Mouse (Mus musculus) neutrophil, adult 59 days (primary cell): ENCODE results near the gene Pde6c. TPM values are rescaled to one million over a fixed set of nuclear protein-coding genes. Genes with fewer than 3 reads are reported as not detected.

ENCODE experiments used
- total RNA-seq, 2 experiments: library from RNA; stranded (reverse); gene quantifications; 1 replicate in 1 of 2; 2 replicates in 1 of 2; pipeline ENCODE4 v1.2.4; 2023

Pde6c gene
- total RNA-seq, result not detected

DNA sequence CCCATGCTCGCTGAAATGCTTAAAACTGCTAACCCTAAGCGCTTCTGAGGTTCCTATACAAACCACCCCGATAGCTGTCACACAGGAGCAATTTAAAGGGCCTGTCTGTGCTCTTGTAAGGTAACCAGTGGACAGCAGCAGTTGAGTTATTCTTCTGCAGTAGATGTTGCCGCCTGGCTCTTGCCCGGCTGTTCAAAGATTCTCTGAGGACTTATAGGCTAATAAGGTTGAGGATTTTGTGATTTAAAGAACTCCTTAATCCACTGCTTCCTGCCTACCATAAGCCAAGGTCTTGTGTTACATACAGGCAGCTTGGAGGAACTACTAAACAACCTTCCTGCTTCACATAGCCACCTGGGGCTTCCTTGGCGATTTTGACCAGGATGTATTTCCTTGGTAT is at the start of gene Pde6c:
Gene Pde6c, plus strand, starts transcription at position 301 of the 400 bp plus-strand sequence.

DNA sequence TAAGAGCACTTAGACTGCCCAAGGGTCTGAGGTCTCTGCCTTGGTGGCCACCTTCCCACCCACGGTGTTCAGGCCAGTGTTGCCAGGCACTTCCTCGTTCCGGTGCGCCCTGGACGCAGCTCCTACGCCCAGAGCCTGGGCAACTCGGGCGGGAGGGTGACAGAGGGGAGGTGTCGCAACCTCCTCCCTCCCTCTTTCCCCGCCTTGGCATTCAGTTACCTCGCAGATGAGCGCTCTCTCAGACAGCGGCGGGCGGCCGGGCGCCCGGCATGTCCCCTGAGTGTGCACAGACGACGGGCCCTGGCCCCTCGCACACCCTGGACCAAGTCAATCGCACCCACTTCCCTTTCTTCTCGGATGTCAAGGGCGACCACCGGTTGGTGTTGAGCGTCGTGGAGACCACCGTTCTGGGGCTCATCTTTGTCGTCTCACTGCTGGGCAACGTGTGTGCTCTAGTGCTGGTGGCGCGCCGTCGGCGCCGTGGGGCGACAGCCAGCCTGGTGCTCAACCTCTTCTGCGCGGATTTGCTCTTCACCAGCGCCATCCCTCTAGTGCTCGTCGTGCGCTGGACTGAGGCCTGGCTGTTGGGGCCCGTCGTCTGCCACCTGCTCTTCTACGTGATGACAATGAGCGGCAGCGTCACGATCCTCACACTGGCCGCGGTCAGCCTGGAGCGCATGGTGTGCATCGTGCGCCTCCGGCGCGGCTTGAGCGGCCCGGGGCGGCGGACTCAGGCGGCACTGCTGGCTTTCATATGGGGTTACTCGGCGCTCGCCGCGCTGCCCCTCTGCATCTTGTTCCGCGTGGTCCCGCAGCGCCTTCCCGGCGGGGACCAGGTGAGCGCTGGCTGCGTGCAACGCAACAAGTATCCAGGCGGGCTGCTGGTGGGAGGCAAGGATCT is 35.5 kb upstream of the Pde6c start, which contains the start of gene Ffar4:
Gene Ffar4, plus strand, starts transcription at position 214 of the 901 bp plus-strand sequence.

DNA sequence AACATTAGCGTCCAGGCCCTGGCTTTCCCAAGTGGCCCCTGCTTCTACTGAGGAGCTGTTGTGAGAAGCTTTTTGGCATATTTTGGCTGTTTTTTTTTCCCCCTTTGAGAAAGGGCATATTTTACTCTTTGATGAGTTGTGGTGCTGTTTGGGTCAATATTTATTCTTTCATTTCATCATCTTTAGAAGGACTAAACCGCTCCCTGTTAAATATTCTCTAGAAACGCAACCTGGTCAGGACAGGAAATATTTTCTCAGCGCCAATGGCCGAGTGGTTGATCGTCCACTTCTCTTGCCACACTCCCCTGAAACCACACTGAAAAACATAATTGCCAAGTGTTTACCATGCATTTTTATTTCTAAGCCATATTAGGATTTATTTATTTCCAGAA is 7.4 kb upstream of the Pde6c start, which contains the start of gene Rbp4:
Gene Rbp4, minus strand, starts transcription at position 63 of the 392 bp plus-strand sequence.

DNA sequence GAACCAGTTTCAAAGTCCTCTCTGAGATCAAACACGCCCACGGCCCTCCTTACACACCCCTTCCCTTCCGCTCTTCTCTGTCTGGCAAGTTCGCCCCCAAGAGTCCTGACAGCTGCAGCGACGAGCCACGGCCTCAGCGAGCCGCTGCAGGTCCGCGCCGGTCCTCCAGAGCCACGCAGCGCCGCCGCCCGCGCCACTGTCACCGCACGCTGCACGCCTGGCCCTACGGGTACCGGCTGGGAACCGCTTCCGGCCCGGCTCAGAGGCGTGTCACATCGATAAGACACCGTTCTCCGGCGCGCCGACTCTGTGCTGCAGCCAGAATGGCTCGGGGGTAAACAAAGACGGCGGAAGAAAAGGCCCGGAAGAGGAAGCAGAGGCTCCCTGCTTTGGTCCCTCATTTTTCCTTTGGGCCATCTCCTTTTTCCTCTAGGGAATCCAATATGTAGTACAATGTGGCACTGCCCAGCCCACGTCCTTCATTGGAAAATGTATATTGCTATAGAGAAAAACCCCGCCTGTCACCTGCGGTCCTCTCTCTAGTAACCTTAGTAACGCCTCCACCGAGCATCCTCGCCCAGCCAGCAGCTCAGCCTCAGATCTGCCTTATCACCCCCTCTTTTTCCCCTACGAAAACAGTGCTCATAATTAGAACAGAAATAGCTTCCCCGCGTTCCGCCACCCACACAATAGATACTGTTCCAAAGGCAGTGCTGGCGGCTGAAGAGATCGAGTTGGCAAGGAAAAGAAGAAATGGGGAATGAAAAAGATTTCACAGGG is 91.5 kb downstream of the Pde6c start, which contains the start of gene Fra10ac1:
Gene Fra10ac1, minus strand, starts transcription at position 252 of the 780 bp plus-strand sequence.

Other genes starting within 250 kb of the Pde6c start
- 10 to 100 TPM; 14.3 to 26.4 TPM for gene Myof, start 89.2 kb upstream of the Pde6c start, total RNA-seq
- 10 to 100 TPM; 15.4 to 18.6 TPM for gene Cep55, start 77.8 kb upstream of the Pde6c start, total RNA-seq
- gene Ffar4, start 35.7 kb upstream of the Pde6c start, total RNA-seq, result under 1 TPM; 0.51 to 0.62 TPM
- gene Rbp4, start 7.5 kb upstream of the Pde6c start, total RNA-seq, result not detected
- 1 to 10 TPM; 5.9 to 9.2 TPM for gene Fra10ac1, start 91.4 kb downstream of the Pde6c start, total RNA-seq
- not detected for gene Lgi1, start 131.8 kb downstream of the Pde6c start, total RNA-seq